Mouse (Mus musculus): ENCODE measurements around the gene Dnah10. TPM values are rescaled to one million over a fixed set of nuclear protein-coding genes. Genes with fewer than 3 reads are reported as not detected.

The Dnah10 gene
- polyA plus RNA-seq, 1 experiment from 2014 or later, result 0.95 TPM

GRCm38 (mm10) chr5:124729662-124730206 is 4.8 kb downstream of the Dnah10 start:
- WGBS, result 11% methylated on average over 19 of the region's 21 CpGs
- H3K4me2 ChIP-seq (replicated peaks; ENCODE audit: low read depth, low read length), result peak overlapping the region; percentile 56
- no peaks in the 10 kb centered on the region for H3K4me1 ChIP-seq (ENCODE audit: insufficient read depth, low read depth, low read length)
- H3K27me3 ChIP-seq (replicated peaks; ENCODE audit: insufficient read depth, low read length), result no peaks in the 10 kb centered on the region
- no peak overlapping the region for H3K9ac ChIP-seq (replicated peaks; ENCODE audit: low read depth)
- ATAC-seq, result peak; percentile 44
- no peak overlapping the region for H3K27ac ChIP-seq (ENCODE audit: low read length)
- TF ChIP-seq EP300 (IDR thresholded peaks at IDR 0.05) (no peak), CTCF (IDR thresholded peaks at IDR 0.05) (no peak)
- DNase-seq (ENCODE audit: low spot score), result peak; percentile 11
- H3K36me3 ChIP-seq (ENCODE audit: insufficient read depth, low read length), result no peaks in the 10 kb centered on the region
- peak overlapping the region; percentile 14; the same call in 1 of the 2 replicates for H3K4me3 ChIP-seq (ENCODE audit: low read depth, low read length)
- no peaks in the 10 kb centered on the region for H3K9me3 ChIP-seq (ENCODE audit: low read length)

DNA sequence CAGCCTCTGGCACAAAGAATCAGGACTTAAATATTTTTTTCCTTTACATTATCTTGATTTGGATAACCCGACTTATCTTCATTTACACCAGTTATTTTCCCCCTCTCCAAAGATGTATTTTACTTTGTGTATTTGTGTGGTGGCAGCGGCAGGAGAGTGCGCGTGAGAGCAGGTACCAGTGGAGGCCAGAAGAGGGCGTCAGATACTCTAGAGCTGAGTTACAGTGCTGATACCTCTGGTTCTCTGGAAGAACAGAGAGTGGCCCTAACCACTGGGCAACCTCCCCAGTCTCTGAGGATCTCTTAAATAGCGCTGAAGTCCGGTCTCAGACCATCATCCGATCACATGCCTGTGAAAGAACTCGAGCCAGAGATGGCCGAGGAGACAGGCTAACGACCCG is 9.1 kb downstream of the Dnah10 start:
- no peak overlapping the region for H3K4me3 ChIP-seq (ENCODE audit: low read depth, low read length)
- H3K9ac ChIP-seq (replicated peaks; ENCODE audit: low read depth), result no peak overlapping the region
- WGBS, result 84% methylated on average over 12 of the region's 12 CpGs
- no peaks in the 10 kb centered on the region for H3K4me1 ChIP-seq (ENCODE audit: insufficient read depth, low read depth, low read length)
- H3K27ac ChIP-seq (ENCODE audit: low read length), result no peak overlapping the region
- DNase-seq (ENCODE audit: low spot score) (no peak), ATAC-seq (no peak)
- no peaks in the 10 kb centered on the region for H3K36me3 ChIP-seq (ENCODE audit: insufficient read depth, low read length)
- no peak overlapping the region for H3K4me2 ChIP-seq (replicated peaks; ENCODE audit: low read depth, low read length)
- H3K9me3 ChIP-seq (ENCODE audit: low read length), result no peaks in the 10 kb centered on the region
- H3K27me3 ChIP-seq (replicated peaks; ENCODE audit: insufficient read depth, low read length), result no peaks in the 10 kb centered on the region
- TF ChIP-seq CTCF (IDR thresholded peaks at IDR 0.05), result peak; percentile 9; the same call in 1 of the 2 replicates
- no peak for TF ChIP-seq EP300 (IDR thresholded peaks at IDR 0.05)

DNA sequence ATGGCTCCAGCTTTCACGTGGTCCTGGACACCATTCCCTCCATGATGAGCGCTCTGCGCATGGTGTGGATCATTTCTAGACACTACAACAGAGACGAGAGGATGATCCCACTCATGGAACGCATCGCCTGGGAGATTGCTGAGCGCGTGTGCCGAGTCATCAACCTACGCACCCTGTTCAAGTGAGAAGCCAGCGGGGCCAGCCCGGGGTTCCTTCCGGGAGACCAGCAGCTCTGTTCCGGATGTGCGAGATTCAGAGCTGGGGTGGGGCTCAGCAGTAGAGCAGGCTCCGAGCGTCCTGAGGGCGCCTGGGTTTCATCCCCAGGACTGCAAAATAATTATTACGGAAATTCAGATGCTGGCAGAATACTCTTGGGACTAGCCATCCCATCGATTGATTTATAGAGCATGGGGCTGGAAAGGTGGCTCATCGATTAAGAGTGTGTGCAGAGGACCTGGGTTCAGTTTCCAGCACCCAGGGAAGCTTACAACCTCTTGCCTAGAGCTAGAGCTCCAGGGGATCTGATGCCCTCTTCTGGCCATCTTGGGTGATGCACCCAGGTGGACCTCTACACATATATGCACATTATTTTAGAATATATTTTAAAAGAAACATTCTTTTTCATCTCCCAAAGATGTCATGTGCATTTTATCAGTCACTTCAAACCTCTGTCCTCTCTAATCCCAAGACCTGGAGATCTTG is 17.2 kb downstream of the Dnah10 start:
- no peak for ATAC-seq
- 96% methylated on average over 21 of the region's 21 CpGs for WGBS
- TF ChIP-seq CTCF (IDR thresholded peaks at IDR 0.05) (0 out of 2 replicates have a peak, but pooled peaks have one; percentile 2), EP300 (IDR thresholded peaks at IDR 0.05) (no peak)
- Histone ChIP-seq H3K27ac (ENCODE audit: low read length) (no peak overlapping the region), H3K4me2 (replicated peaks; ENCODE audit: low read depth, low read length) (no peak overlapping the region), H3K36me3 (ENCODE audit: insufficient read depth, low read length) (no peaks in the 10 kb centered on the region), H3K9ac (replicated peaks; ENCODE audit: low read depth) (no peak overlapping the region), H3K9me3 (ENCODE audit: low read length) (no peaks in the 10 kb centered on the region), H3K27me3 (replicated peaks; ENCODE audit: insufficient read depth, low read length) (no peaks in the 10 kb centered on the region), H3K4me1 (ENCODE audit: insufficient read depth, low read depth, low read length) (no peaks in the 10 kb centered on the region), H3K4me3 (ENCODE audit: low read depth, low read length) (no peak overlapping the region)
- no peak for DNase-seq (ENCODE audit: low spot score)

- Histone ChIP-seq H3K27me3 (replicated peaks; ENCODE audit: insufficient read depth, low read length) (no peaks in the 10 kb centered on the region), H3K36me3 (ENCODE audit: insufficient read depth, low read length) (no peaks in the 10 kb centered on the region), H3K27ac (ENCODE audit: low read length) (no peak overlapping the region), H3K9me3 (ENCODE audit: low read length) (no peaks in the 10 kb centered on the region), H3K9ac (replicated peaks; ENCODE audit: low read depth) (no peak overlapping the region), H3K4me3 (ENCODE audit: low read depth, low read length) (no peak overlapping the region), H3K4me2 (replicated peaks; ENCODE audit: low read depth, low read length) (no peak overlapping the region), H3K4me1 (ENCODE audit: insufficient read depth, low read depth, low read length) (no peaks in the 10 kb centered on the region)
- 86% methylated on average over 3 of the region's 3 CpGs for WGBS
- TF ChIP-seq EP300 (IDR thresholded peaks at IDR 0.05) (no peak), CTCF (IDR thresholded peaks at IDR 0.05) (no peak)
- no peak for ATAC-seq
- DNase-seq (ENCODE audit: low spot score), result no peak
These were observed 19.0 kb downstream of the Dnah10 start for GRCm38 (mm10) chr5:124743841-124744240.

- TF ChIP-seq CTCF (IDR thresholded peaks at IDR 0.05) (no peak), EP300 (IDR thresholded peaks at IDR 0.05) (no peak)
- H3K4me1 ChIP-seq (ENCODE audit: insufficient read depth, low read depth, low read length), result no peaks in the 10 kb centered on the region
- H3K4me2 ChIP-seq (replicated peaks; ENCODE audit: low read depth, low read length), result no peak overlapping the region
- no peak overlapping the region for H3K9ac ChIP-seq (replicated peaks; ENCODE audit: low read depth)
- no peak overlapping the region for H3K27ac ChIP-seq (ENCODE audit: low read length)
- H3K9me3 ChIP-seq (ENCODE audit: low read length), result no peaks in the 10 kb centered on the region
- DNase-seq (ENCODE audit: low spot score) (no peak), ATAC-seq (no peak)
- 88% methylated on average over 15 of the region's 15 CpGs for WGBS
- H3K4me3 ChIP-seq (ENCODE audit: low read depth, low read length), result no peak overlapping the region
- no peaks in the 10 kb centered on the region for H3K36me3 ChIP-seq (ENCODE audit: insufficient read depth, low read length)
- H3K27me3 ChIP-seq (replicated peaks; ENCODE audit: insufficient read depth, low read length), result no peaks in the 10 kb centered on the region
These were observed 21.3 kb downstream of the Dnah10 start for GRCm38 (mm10) chr5:124746220-124746619.

DNA sequence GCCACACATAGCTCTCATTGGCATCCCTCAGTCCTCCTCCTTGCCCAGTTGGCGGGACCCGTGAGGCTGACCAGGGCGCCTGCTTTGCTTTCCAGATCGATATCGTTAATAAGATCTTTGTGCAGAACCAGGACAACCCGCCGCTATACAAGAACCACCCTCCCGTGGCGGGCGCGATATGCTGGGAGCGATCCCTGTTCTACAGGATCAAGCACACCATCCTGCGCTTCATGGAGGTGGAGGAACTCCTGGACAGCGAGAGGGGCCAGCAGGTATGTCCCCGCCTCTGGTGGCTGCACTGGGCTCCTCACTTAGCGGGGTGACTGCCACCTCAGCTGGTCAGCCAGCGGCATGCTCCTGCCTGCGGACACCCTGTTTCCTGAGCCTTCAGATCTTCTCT is 23.4 kb downstream of the Dnah10 start:
- Histone ChIP-seq H3K4me1 (ENCODE audit: insufficient read depth, low read depth, low read length) (no peaks in the 10 kb centered on the region), H3K4me3 (ENCODE audit: low read depth, low read length) (no peak overlapping the region), H3K36me3 (ENCODE audit: insufficient read depth, low read length) (no peaks in the 10 kb centered on the region), H3K4me2 (replicated peaks; ENCODE audit: low read depth, low read length) (no peak overlapping the region), H3K27ac (ENCODE audit: low read length) (no peak overlapping the region), H3K9me3 (ENCODE audit: low read length) (no peaks in the 10 kb centered on the region), H3K9ac (replicated peaks; ENCODE audit: low read depth) (no peak overlapping the region), H3K27me3 (replicated peaks; ENCODE audit: insufficient read depth, low read length) (no peaks in the 10 kb centered on the region)
- no peak for ATAC-seq
- DNase-seq (ENCODE audit: low spot score), result no peak
- 79% methylated on average over 16 of the region's 18 CpGs for WGBS
- TF ChIP-seq EP300 (IDR thresholded peaks at IDR 0.05), result no peak
- no peak for TF ChIP-seq CTCF (IDR thresholded peaks at IDR 0.05)
